Mouse (Mus musculus) megakaryocyte, embryonic 14.5 days (primary cell): Measurements from ENCODE around the gene Cct5.

Experiments
- FLI1 ChIP-seq: IDR thresholded peaks from 2 replicates; pipeline ENCODE4 v1.6.1; 2012; ENCODE audit warnings: low read length, inconsistent platforms, mixed read lengths
- GATA1 ChIP-seq: IDR thresholded peaks from 3 replicates; pipeline ENCODE4 v1.6.1; 2012; ENCODE audit warnings: mixed read lengths, low read length, inconsistent platforms, borderline replicate concordance

DNA sequence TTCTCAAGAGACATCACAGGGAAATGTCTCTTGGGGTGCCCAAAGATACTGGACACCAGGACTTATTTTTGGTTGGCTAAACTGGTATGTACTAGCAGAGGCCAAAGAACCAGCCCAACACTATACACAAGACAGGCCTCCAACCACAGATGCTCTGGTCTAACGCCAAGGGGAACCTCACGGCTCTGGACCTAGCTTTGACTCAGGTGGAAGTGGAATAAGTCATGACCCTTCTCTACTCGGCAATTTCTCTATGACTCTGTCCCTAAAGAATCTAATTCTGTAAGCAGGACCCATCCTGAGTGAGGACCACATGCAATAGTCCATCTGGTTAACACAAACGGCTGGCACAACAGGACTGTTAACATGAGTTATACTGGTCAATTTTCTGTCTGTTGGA, 1.8 kb downstream of the Cct5 start:
- TF ChIP-seq GATA1 (no peak), FLI1 (no peak)
